Mouse (Mus musculus) limb, embryonic 12.5 days (tissue): ENCODE measurements around the gene Tagln2. TPM values are rescaled to one million over a fixed set of nuclear protein-coding genes. Genes with fewer than 3 reads are reported as not detected.

Experiments
- ATAC-seq: fragments of 200-750 bp; cut with Nextera tagmentation; 2 replicates; pipeline ENCODE4 v1.8.0; 2017; ENCODE audit warnings: low read depth, moderate TSS enrichment; ENCODE audit not compliant: insufficient number of reproducible peaks, insufficient read depth, low FRiP score, low TSS enrichment
- H3K27ac ChIP-seq: fragments of 300-500 bp; sonication (generic); 2 replicates; pipeline ENCODE4 v1.5.1; 2016; ENCODE audit warnings: mild to moderate bottlenecking, moderate library complexity
- H3K27me3 ChIP-seq: fragments of 300-500 bp; sonication (generic); 2 replicates; pipeline ENCODE4 v1.6.1; 2016; ENCODE audit warnings: mild to moderate bottlenecking, moderate library complexity
- H3K36me3 ChIP-seq: fragments of 300-500 bp; sonication (generic); 2 replicates; pipeline ENCODE4 v1.6.1; 2016; ENCODE audit warnings: mild to moderate bottlenecking, moderate library complexity
- H3K4me1 ChIP-seq: fragments of 300-500 bp; sonication (generic); replicated peaks from 2 replicates; pipeline ENCODE4 v1.6.1; 2016
- H3K4me2 ChIP-seq: fragments of 300-500 bp; sonication (generic); 2 replicates; pipeline ENCODE4 v1.6.1; 2016; ENCODE audit warnings: mild to moderate bottlenecking, moderate library complexity
- H3K4me3 ChIP-seq: fragments of 300-500 bp; sonication (generic); replicated peaks from 2 replicates; pipeline ENCODE4 v1.5.1; 2016; ENCODE audit warnings: mild to moderate bottlenecking
- H3K9ac ChIP-seq: fragments of 300-500 bp; sonication (generic); replicated peaks from 2 replicates; pipeline ENCODE4 v1.6.1; 2016; ENCODE audit warnings: mild to moderate bottlenecking, moderate library complexity
- H3K9me3 ChIP-seq: fragments of 300-500 bp; sonication (generic); 2 replicates; pipeline ENCODE4 v1.6.1; 2016; ENCODE audit warnings: mild to moderate bottlenecking, moderate library complexity
- WGBS: fragments of 180-500 bp; shearing (Covaris S2); methylation state at CpG from one replicate; pipeline ENCODE4 v1.1.7; 2016; 5-methylcytosine and 5-hydroxymethylcytosine counted together
- polyA plus RNA-seq: library from polyadenylated mRNA; unstranded; fragments of >200 nt; fragmentation: Nextera tagmentation; extraction: Ambion mirVana; gene quantifications from 2 replicates; pipeline ENCODE4 v1.2.1, GENCODE M21; 2016

The Tagln2 gene
- polyA plus RNA-seq, 1 experiment from 2014 or later: 66.4 TPM

- no peak for ATAC-seq
- Histone ChIP-seq H3K36me3 (no peaks in the 10 kb centered on the region), H3K4me1 (no peaks in the 10 kb centered on the region; the same call in 1 of the 2 replicates), H3K9ac (no peak overlapping the region), H3K4me3 (no peak overlapping the region), H3K4me2 (no peak overlapping the region), H3K27me3 (no peaks in the 10 kb centered on the region), H3K9me3 (no peaks in the 10 kb centered on the region), H3K27ac (no peak overlapping the region)
- 84% methylated on average over 16 of the region's 16 CpGs for WGBS
Measured at GRCm38 (mm10) chr1:172463387-172464333, 36.2 kb upstream of the Tagln2 start.

DNA sequence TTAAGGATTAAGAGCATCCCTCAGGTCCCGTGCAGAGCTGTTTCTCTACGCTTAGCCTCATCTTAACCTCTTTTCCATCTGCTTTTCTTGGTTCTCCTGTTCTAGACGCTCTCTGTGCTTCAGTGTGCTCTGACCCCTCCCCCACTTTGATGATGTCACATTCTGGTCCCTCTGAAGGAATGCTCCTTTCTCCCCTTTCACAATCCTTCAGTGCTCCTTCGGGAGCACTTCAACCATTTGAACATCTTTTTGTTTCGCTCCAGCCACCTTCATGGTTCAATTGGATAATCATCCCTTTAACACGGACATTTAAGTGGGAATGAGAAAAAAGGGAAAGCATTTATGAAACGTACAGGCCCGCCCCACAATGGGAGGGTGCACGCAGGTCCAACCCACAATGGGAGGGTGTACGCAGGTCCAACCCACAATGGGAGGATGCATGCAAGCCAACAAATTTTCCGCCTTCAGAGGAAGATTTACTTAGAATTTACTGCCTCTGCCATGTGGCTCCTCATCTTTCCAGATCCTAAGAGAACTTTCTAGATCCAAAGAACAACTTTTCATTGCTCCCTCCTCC is 31.5 kb upstream of the Tagln2 start:
- Histone ChIP-seq H3K4me1 (no peaks in the 10 kb centered on the region; the same call in 1 of the 2 replicates), H3K4me3 (no peak overlapping the region), H3K36me3 (no peaks in the 10 kb centered on the region), H3K9me3 (no peaks in the 10 kb centered on the region), H3K27ac (no peak overlapping the region), H3K9ac (no peak overlapping the region), H3K4me2 (no peak overlapping the region), H3K27me3 (no peaks in the 10 kb centered on the region)
- no peak for ATAC-seq
- 81% methylated on average over 11 of the region's 11 CpGs for WGBS

GRCm38 (mm10) chr1:172469373-172469772 is 30.5 kb upstream of the Tagln2 start:
- Histone ChIP-seq H3K27me3 (no peaks in the 10 kb centered on the region), H3K9me3 (no peaks in the 10 kb centered on the region), H3K9ac (no peak overlapping the region), H3K4me2 (no peak overlapping the region), H3K4me3 (no peak overlapping the region), H3K36me3 (no peaks in the 10 kb centered on the region), H3K27ac (no peak overlapping the region), H3K4me1 (no peaks in the 10 kb centered on the region; the same call in 1 of the 2 replicates)
- 82% methylated on average over 5 of the region's 5 CpGs for WGBS
- no peak for ATAC-seq

DNA sequence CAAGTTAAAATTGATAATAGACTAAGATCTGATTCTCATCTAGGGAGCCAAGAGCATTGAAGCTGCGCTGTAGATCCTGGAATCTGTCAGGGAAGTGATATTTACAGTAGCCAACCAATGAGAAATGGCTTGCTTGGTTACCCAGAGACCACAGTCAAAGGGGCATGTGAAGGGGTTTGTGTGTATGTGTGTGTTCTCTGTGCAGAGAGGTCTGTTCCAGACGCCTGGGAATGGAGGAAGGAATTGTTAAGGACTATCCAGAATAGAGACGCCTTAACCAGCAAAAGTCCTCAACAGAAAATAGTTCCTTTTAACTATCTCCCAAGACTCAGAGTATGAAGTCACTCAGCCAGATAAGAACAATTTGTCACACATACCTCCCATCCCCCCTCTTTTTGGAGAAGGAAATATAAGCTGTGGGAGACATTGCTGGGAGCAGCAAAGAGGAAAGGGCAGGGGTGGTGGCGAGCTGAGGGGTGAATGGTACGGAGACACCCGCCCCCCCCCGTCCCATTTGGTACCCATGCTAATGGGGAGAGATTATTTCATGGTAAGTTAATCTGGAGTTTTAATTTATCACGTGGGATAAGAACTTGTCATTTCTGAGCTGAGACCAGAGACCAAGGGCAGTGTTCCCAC is 29.9 kb upstream of the Tagln2 start:
- no peak overlapping the region for H3K27ac ChIP-seq
- H3K4me2 ChIP-seq: no peak overlapping the region
- H3K36me3 ChIP-seq: no peaks in the 10 kb centered on the region
- no peaks in the 10 kb centered on the region for H3K9me3 ChIP-seq
- H3K4me1 ChIP-seq: no peaks in the 10 kb centered on the region; the same call in 1 of the 2 replicates
- no peak overlapping the region for H3K4me3 ChIP-seq
- no peak for ATAC-seq
- 73% methylated on average over 8 of the region's 8 CpGs for WGBS
- H3K27me3 ChIP-seq: no peaks in the 10 kb centered on the region
- no peak overlapping the region for H3K9ac ChIP-seq

GRCm38 (mm10) chr1:172472909-172473308 is 26.9 kb upstream of the Tagln2 start:
- Histone ChIP-seq H3K27ac (no peak overlapping the region), H3K27me3 (no peaks in the 10 kb centered on the region)
- ATAC-seq: no peak

DNA sequence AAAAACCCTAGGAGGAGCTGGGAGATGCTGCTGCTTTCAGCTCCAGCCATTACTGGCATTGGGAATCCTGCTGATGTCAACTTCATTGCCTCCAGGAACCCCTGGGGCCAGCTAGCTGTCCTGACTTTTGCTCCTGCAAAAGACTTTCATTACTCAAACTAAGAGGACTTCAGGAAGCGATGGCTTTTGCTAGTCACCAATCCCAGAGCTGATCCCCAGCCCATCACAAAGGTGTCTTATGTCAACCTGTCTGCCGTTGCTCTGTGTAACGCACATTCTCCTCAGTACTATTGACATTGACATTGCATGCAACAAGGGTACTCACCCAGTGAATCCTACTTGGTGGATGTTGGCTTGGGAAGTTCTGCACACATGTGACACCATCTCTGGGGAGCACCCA is 25.7 kb upstream of the Tagln2 start:
- Histone ChIP-seq H3K27me3 (no peaks in the 10 kb centered on the region), H3K4me1 (no peaks in the 10 kb centered on the region), H3K36me3 (no peaks in the 10 kb centered on the region), H3K4me3 (no peak overlapping the region), H3K27ac (no peak overlapping the region), H3K9me3 (no peaks in the 10 kb centered on the region), H3K9ac (no peak overlapping the region), H3K4me2 (no peak overlapping the region)
- ATAC-seq: no peak
- 74% methylated on average over 3 of the region's 3 CpGs for WGBS

More at GRCm38 (mm10) chr1:172472909-172473308, 26.9 kb upstream of the Tagln2 start:
- no peaks in the 10 kb centered on the region for H3K36me3 ChIP-seq
- no peak overlapping the region for H3K4me3 ChIP-seq
- H3K4me1 ChIP-seq: no peaks in the 10 kb centered on the region; the same call in 1 of the 2 replicates
- no peaks in the 10 kb centered on the region for H3K9me3 ChIP-seq
- no peak overlapping the region for H3K4me2 ChIP-seq
- no peak overlapping the region for H3K9ac ChIP-seq

DNA sequence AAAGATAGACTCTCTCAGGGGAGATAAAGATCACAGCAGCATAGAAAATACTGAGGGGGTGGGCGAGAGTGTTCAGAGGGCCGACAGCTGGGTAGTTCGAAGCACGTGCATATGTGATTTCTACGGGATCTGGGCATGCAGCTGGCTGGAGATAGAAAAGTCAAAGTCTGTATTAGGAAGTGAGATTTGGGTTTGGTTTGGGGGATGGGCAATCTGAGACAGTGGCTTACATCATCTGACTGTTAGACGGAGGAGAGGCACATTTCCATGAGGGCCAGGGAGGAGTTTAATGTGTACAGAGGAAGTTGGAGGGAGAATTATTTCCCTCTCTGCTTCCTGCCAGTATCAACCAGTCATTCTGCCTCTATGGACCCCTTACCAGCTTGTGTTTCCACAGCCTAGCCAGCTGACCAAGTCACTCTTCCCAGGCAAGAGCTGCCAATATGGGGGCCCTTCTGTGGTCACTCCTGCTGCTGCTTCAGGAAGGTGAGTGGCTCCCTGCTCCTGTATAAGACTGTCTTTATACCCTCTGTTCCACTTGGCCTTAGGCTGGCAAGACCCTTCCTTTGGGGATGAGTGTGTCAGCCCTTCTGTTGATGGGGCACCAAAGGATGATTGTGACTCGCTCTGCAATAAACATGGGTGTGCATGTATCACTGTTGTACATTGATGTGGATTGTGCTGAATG is 24.6 kb upstream of the Tagln2 start, which contains the start of gene Slamf9:
Gene Slamf9, plus strand, starts transcription at position 305 of the 688 bp plus-strand sequence.
- no peak within 1 kb of the TSS for H3K4me3 ChIP-seq
- no peaks in the 10 kb centered on the region for H3K36me3 ChIP-seq
- WGBS: 70% methylated on average over 7 of the region's 7 CpGs
- H3K4me1 ChIP-seq: no peaks in the 10 kb centered on the region
- H3K9ac ChIP-seq: no peak within 1 kb of the TSS
- no peak within 1 kb of the TSS for H3K27ac ChIP-seq
- no peaks in the 10 kb centered on the region for H3K27me3 ChIP-seq
- peak; percentile 52; the same call in 1 of the 2 replicates for ATAC-seq
- no peaks in the 10 kb centered on the region for H3K9me3 ChIP-seq
- no peak within 1 kb of the TSS for H3K4me2 ChIP-seq

DNA sequence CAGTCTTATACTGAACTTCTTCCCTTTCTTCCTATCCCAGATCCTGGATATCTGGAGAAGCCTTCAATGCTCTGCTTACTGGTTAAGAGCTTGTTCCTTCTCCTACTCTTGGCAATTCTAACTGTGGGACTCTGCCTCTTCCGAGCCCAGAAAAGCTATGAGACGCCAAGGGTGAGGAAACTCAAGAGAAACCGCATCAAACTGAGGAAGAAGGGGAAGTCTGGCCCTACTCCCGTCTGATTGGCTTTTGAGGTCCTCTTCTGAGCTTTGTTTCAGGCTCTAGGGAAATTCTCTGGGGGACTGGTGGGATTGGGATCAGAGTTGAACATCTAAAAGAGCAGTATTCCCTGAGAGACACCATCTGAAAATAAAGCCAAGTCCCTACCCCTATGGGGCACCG is 21.8 kb upstream of the Tagln2 start:
- H3K27me3 ChIP-seq: no peaks in the 10 kb centered on the region
- H3K4me3 ChIP-seq: no peak overlapping the region
- H3K27ac ChIP-seq: no peak overlapping the region
- H3K9ac ChIP-seq: no peak overlapping the region
- no peaks in the 10 kb centered on the region for H3K9me3 ChIP-seq
- H3K4me2 ChIP-seq: no peak overlapping the region
- H3K4me1 ChIP-seq: peaks cover 4% of the 10 kb centered on the region
- H3K36me3 ChIP-seq: no peaks in the 10 kb centered on the region
- 74% methylated on average over 5 of the region's 5 CpGs for WGBS
- ATAC-seq: no peak

- no peak overlapping the region for H3K27ac ChIP-seq
- no peak for ATAC-seq
- H3K36me3 ChIP-seq: peaks cover 12% of the 10 kb centered on the region; the same call in 1 of the 2 replicates
- WGBS: 88% methylated on average over 4 of the region's 4 CpGs
- H3K9me3 ChIP-seq: no peaks in the 10 kb centered on the region
- H3K4me1 ChIP-seq: peaks cover 27% of the 10 kb centered on the region
- H3K4me3 ChIP-seq: no peak overlapping the region
- no peak overlapping the region for H3K4me2 ChIP-seq
- no peak overlapping the region for H3K9ac ChIP-seq
- no peaks in the 10 kb centered on the region for H3K27me3 ChIP-seq
Measured at GRCm38 (mm10) chr1:172480376-172480775, 19.5 kb upstream of the Tagln2 start.

DNA sequence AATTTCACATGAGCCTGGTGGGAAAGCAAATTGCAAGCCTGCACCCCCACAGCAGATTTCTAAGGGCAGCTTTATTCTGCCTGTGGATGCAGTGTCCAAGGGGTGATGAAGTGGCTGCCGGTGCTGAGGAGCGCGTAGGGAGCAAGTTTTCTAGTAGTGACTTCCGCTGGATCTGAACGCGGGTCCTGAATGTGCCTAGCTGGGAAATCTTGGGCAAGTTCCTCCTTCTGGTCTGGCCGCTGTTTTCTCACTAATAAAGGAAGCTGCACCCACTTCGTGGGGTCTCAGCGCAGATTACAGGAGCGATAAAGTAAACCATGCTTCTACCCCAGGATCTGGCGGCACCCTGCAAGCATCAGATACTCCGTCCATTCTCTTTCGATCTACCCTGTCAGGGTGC is 18.7 kb upstream of the Tagln2 start:
- peaks cover 13% of the 10 kb centered on the region; the same call in 1 of the 2 replicates for H3K36me3 ChIP-seq
- H3K4me2 ChIP-seq: peak overlapping the region; percentile 79
- peak overlapping the region; percentile 62; the same call in 1 of the 2 replicates for H3K27ac ChIP-seq
- WGBS: 16% methylated on average over 13 of the region's 13 CpGs
- no peaks in the 10 kb centered on the region for H3K27me3 ChIP-seq
- H3K4me1 ChIP-seq: peaks cover 35% of the 10 kb centered on the region
- peak overlapping the region; percentile 66 for H3K4me3 ChIP-seq
- H3K9me3 ChIP-seq: no peaks in the 10 kb centered on the region
- no peak for ATAC-seq
- H3K9ac ChIP-seq: peak overlapping the region; percentile 65
